Mouse (Mus musculus) stomach, postnatal 0 days (tissue): ENCODE data around the gene Bach2. TPM values are rescaled to one million over a fixed set of nuclear protein-coding genes. Genes with fewer than 3 reads are reported as not detected.

ENCODE experiments used
- ATAC-seq: fragments of 200-750 bp; cut with Nextera tagmentation; 2 replicates; pipeline ENCODE4 v1.8.0; 2017; ENCODE audit not compliant: low FRiP score, low TSS enrichment
- DNase-seq: peaks from one replicate; pipeline ENCODE4 v3.0.0-alpha.2; 2016; ENCODE audit warnings: low spot score
- H3K27ac ChIP-seq: fragments of 300-500 bp; sonication (generic); replicated peaks from 2 replicates; pipeline ENCODE4 v1.5.1; 2014; ENCODE audit warnings: mild to moderate bottlenecking, control low read depth
- H3K27me3 ChIP-seq: fragments of 300-500 bp; sonication (generic); 2 replicates; pipeline ENCODE4 v1.6.1; 2014; ENCODE audit warnings: low read length; ENCODE audit not compliant: control insufficient read depth, insufficient read depth
- H3K36me3 ChIP-seq: fragments of 300-500 bp; sonication (generic); 2 replicates; pipeline ENCODE4 v1.6.1; 2014; ENCODE audit warnings: low read length, mixed read lengths; ENCODE audit not compliant: control insufficient read depth, insufficient read depth
- H3K4me1 ChIP-seq: fragments of 300-500 bp; sonication (generic); replicated peaks from 2 replicates; pipeline ENCODE4 v1.6.1; 2014; ENCODE audit warnings: antibody characterized with exemption; ENCODE audit not compliant: control insufficient read depth, insufficient read depth
- H3K4me2 ChIP-seq: fragments of 300-500 bp; sonication (generic); replicated peaks from 2 replicates; pipeline ENCODE4 v1.6.1; 2014; ENCODE audit warnings: low read depth, mild to moderate bottlenecking, control low read depth, moderate library complexity
- H3K4me3 ChIP-seq: fragments of 300-500 bp; sonication (generic); 2 replicates; pipeline ENCODE4 v1.5.1; 2014; ENCODE audit warnings: low read depth, low read length, control low read depth
- H3K9ac ChIP-seq: fragments of 300-500 bp; sonication (generic); 2 replicates; pipeline ENCODE4 v1.6.1; 2014; ENCODE audit warnings: mild to moderate bottlenecking, low read length, control low read depth, mixed read lengths
- H3K9me3 ChIP-seq: fragments of 300-500 bp; sonication (generic); 2 replicates; pipeline ENCODE4 v1.6.1; 2016; ENCODE audit warnings: low read length; ENCODE audit not compliant: control insufficient read depth
- CTCF ChIP-seq: IDR thresholded peaks from 2 replicates; pipeline ENCODE4 v1.5.1; 2016; ENCODE audit warnings: antibody characterized with exemption, low read depth, mild to moderate bottlenecking, moderate library complexity
- EP300 ChIP-seq: optimal IDR thresholded peaks from 2 replicates; pipeline ENCODE3; 2016; ENCODE audit warnings: antibody characterized with exemption
- WGBS: fragments of 180-500 bp; shearing (Covaris S2); extraction: QIAGEN DNeasy Blood & Tissue Kit; methylation state at CpG from one replicate; pipeline ENCODE4 v1.1.7; 2014; 5-methylcytosine and 5-hydroxymethylcytosine counted together
- polyA plus RNA-seq: library from polyadenylated mRNA; unstranded; fragments of >200 nt; fragmentation: Nextera tagmentation; extraction: Ambion mirVana; gene quantifications from 2 replicates; pipeline ENCODE4 v1.2.1, GENCODE M21; 2015

Gene Bach2
- polyA plus RNA-seq, 1 experiment from 2014 or later, result 1.9 TPM

DNA sequence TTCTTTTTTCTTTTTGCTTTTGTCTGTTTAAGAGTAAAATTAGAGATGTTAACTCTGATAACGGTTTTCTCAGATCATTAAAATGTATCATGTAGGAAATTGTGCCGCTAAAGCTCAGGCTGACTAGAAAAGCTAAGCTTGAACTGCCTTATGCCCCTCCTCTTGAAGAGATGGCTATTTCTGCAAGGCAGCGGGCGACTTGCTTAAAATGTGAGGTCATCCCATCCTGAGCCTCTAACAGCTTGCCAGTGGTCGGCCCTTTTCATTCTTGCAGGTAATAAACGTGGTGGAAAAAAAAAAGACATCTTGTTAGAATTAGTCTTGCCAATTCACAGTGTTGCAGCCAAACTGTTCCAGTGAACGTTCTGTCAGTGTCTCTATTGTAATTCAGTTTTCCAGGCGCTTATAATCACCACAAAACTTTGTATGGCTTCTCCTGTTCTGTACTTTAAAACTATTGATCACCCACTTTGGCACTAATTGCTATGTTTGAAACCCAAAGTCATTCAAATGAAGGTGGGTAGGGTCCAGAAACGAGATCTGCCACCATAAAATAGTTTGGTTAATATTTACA is 1.9 kb downstream of the Bach2 start:
- Histone ChIP-seq H3K4me2 (peak overlapping the region; percentile 95), H3K4me3 (no peak overlapping the region; the same call in 1 of the 2 replicates), H3K27me3 (no peaks in the 10 kb centered on the region; the same call in 1 of the 2 replicates), H3K4me1 (no peaks in the 10 kb centered on the region), H3K9ac (peak overlapping the region; percentile 95; the same call in 1 of the 2 replicates), H3K27ac (no peak overlapping the region), H3K36me3 (no peaks in the 10 kb centered on the region), H3K9me3 (no peaks in the 10 kb centered on the region)
- TF ChIP-seq CTCF (no peak), EP300 (no peak)
- 41% methylated on average over 9 of the region's 9 CpGs for WGBS
- ATAC-seq, result no peak
- no peak for DNase-seq

DNA sequence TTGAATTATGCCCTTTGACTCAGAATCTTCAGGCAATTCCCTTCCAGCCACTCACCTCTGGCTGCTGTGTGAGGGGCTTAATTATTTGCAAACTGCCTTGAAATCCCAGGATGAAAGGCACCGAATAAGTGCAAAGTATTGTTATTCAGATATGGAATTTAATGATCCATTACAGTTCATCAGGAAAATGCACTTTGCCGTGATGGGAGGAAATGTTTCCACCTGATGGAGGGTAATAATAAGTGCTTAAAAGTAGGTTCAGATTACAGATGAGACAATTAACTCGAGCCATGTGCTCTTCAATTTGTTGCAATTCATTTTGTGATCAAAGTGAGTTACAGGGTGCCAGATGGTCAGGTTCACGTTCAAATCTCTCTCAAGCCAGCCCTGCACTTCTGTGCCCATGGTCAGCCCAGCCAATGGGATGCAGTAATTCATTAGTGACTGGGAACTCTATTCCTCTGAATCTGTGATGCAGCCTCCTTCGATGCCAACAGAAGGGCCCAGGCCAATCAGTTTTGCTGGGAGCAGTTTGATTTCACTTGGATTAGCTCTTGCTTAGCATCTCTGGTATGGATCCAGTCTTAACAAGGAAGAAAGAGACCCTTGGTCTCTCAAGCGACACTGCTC is 2.9 kb downstream of the Bach2 start:
- no peak for TF ChIP-seq CTCF
- no peak for TF ChIP-seq EP300
- DNase-seq (no peak), ATAC-seq (no peak)
- Histone ChIP-seq H3K36me3 (no peaks in the 10 kb centered on the region), H3K4me1 (no peaks in the 10 kb centered on the region), H3K4me2 (no peak overlapping the region), H3K27me3 (no peaks in the 10 kb centered on the region), H3K4me3 (no peak overlapping the region), H3K27ac (no peak overlapping the region), H3K9ac (no peak overlapping the region), H3K9me3 (no peaks in the 10 kb centered on the region)
- WGBS, result 70% methylated on average over 6 of the region's 6 CpGs

DNA sequence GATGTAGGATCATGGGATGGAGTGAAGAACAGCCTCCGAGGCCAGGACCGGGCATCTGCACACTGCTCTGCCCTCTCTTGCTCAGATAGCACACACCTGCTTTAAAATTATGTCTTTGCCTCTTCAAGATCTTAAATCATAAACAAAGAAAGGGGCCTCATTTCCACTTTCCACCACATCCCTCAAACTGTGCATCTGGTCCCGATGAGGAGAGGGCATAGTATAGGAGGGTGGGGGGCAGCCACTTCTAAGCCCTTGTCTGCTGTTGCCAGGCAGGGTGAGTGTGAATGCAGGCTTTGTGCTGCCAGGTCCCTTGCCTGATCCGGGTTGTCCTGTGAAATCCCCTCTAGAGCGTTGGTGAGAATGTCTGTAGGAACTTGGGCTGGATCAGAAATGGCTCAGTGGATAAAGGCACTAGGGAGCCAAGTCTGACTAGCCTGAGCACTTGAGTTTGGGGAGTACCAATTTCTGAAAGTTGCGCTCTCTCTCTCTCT is 3.6 kb downstream of the Bach2 start:
- no peak overlapping the region for H3K27ac ChIP-seq
- TF ChIP-seq EP300 (no peak), CTCF (no peak)
- H3K4me3 ChIP-seq, result no peak overlapping the region
- no peaks in the 10 kb centered on the region for H3K9me3 ChIP-seq
- H3K4me2 ChIP-seq, result no peak overlapping the region
- H3K27me3 ChIP-seq, result no peaks in the 10 kb centered on the region
- DNase-seq, result no peak
- no peak for ATAC-seq
- no peaks in the 10 kb centered on the region for H3K36me3 ChIP-seq
- WGBS, result 74% methylated on average over 6 of the region's 6 CpGs
- no peak overlapping the region for H3K9ac ChIP-seq
- no peaks in the 10 kb centered on the region for H3K4me1 ChIP-seq

DNA sequence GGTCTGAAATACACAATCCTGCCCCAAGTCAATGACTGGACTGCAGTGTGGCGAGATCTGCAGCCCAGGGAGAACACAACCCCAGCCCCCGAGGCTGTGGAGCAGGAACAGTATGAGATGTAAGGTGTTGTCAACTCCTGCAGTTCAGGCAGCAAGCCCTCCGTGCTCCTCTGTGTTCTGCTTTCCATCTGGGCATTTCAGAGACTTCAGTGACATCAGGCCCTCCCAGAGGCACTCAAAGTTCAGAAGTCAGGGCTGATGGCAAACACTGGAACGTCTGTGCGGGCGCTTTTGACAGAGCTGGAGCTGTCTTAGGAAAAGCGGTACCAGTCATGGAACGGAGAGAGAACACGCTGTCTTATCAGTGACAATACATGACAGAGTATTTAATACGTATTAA is 4.9 kb downstream of the Bach2 start:
- Histone ChIP-seq H3K4me1 (no peaks in the 10 kb centered on the region), H3K27ac (no peak overlapping the region), H3K4me2 (no peak overlapping the region), H3K27me3 (no peaks in the 10 kb centered on the region), H3K4me3 (no peak overlapping the region), H3K9me3 (no peaks in the 10 kb centered on the region), H3K36me3 (no peaks in the 10 kb centered on the region), H3K9ac (no peak overlapping the region)
- ATAC-seq (no peak), DNase-seq (no peak)
- TF ChIP-seq EP300 (no peak), CTCF (no peak)
- 48% methylated on average over 10 of the region's 10 CpGs for WGBS

DNA sequence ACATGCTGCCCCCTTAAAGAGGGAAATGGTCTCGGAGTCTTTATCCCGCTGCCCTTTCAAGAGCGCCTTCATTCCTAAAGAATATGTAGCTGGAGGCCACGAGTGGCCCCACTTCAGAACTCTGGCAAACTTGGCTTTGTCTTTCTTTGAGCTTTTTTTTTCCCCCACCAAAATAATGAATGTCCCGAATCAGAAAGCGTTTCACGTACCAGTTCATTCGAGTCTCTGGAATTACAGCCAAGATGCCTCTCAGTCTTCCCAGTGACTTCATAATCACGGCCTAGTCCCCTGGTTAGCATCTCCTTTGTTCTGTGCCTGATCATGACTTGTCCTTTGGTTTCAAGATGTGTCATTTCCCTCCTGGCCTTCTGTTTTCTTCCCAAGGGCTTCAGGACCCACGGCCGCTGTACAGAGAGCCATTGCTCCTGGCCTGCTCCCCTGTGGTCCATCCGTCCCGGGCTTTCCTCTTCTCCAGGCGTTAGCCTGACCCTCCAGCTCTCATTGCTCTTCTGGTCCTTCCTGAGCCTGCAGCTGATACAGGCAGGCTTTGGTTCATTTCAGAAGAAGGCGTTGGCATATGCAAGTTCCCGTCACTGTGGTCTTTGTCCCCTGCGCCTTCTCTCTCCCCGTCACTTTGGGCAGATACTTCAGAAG is 5.6 kb downstream of the Bach2 start:
- 70% methylated on average over 18 of the region's 18 CpGs for WGBS
- Histone ChIP-seq H3K4me2 (no peak overlapping the region), H3K27me3 (no peaks in the 10 kb centered on the region), H3K27ac (no peak overlapping the region), H3K4me1 (no peaks in the 10 kb centered on the region), H3K4me3 (no peak overlapping the region), H3K36me3 (no peaks in the 10 kb centered on the region), H3K9me3 (no peaks in the 10 kb centered on the region), H3K9ac (no peak overlapping the region)
- DNase-seq, result no peak
- ATAC-seq, result no peak
- TF ChIP-seq EP300 (no peak), CTCF (no peak)

- H3K27me3 ChIP-seq, result no peaks in the 10 kb centered on the region
- H3K27ac ChIP-seq, result no peak overlapping the region
- no peaks in the 10 kb centered on the region for H3K36me3 ChIP-seq
- ATAC-seq (no peak), DNase-seq (no peak)
- no peak overlapping the region for H3K4me2 ChIP-seq
- H3K4me1 ChIP-seq, result no peaks in the 10 kb centered on the region
- no peak overlapping the region for H3K4me3 ChIP-seq
- H3K9ac ChIP-seq, result no peak overlapping the region
- TF ChIP-seq CTCF (no peak), EP300 (no peak)
- no peaks in the 10 kb centered on the region for H3K9me3 ChIP-seq
- 84% methylated on average over 6 of the region's 6 CpGs for WGBS
These were observed 7.0 kb downstream of the Bach2 start for GRCm38 (mm10) chr4:32245586-32245985.
